Mouse (Mus musculus) liver, embryonic 14.5 days (tissue): ENCODE results near the gene Zcchc4. TPM values are rescaled to one million over a fixed set of nuclear protein-coding genes. Genes with fewer than 3 reads are reported as not detected.

Experiments
- ATAC-seq: fragments of 200-750 bp; cut with Nextera tagmentation; 2 replicates; pipeline ENCODE4 v1.8.0; 2017; ENCODE audit warnings: moderate number of reproducible peaks, mild to moderate bottlenecking, moderate library complexity; ENCODE audit not compliant: insufficient read depth
- DNase-seq, 3 experiments: peaks; one replicate each; pipeline ENCODE4 v3.0.0-alpha.2; 2012 to 2013; ENCODE audit warnings: low read depth in 3 of 3, low spot score in 3 of 3
- H3K27ac ChIP-seq: fragments of 300-500 bp; sonication (generic); 2 replicates; pipeline ENCODE4 v1.5.1; 2014; ENCODE audit warnings: moderate library complexity, mild to moderate bottlenecking, control low read depth, inconsistent platforms
- H3K27me3 ChIP-seq: fragments of 300-500 bp; sonication (generic); 2 replicates; pipeline ENCODE4 v1.6.1; 2014; ENCODE audit warnings: mild to moderate bottlenecking, low read length, moderate library complexity; ENCODE audit not compliant: control insufficient read depth, insufficient read depth
- H3K36me3 ChIP-seq: fragments of 300-500 bp; sonication (generic); replicated peaks from 2 replicates; pipeline ENCODE4 v1.6.1; 2014; ENCODE audit warnings: low read depth; ENCODE audit not compliant: control insufficient read depth, insufficient read depth
- H3K4me1 ChIP-seq, 2 experiments: fragments of 200-500 bp in 1 of 2; fragments of 300-500 bp in 1 of 2; sonication (generic) in 1 of 2; replicated peaks; 2 replicates each; pipeline ENCODE4 v1.6.1; 2012 to 2014; ENCODE audit warnings: antibody characterized with exemption in 1 of 2, inconsistent platforms in 1 of 2, low read length in 1 of 2; ENCODE audit not compliant: control insufficient read depth in 2 of 2, insufficient read depth in 2 of 2
- H3K4me2 ChIP-seq: fragments of 300-500 bp; sonication (generic); 2 replicates; pipeline ENCODE4 v1.6.1; 2014; ENCODE audit warnings: low read depth, mild to moderate bottlenecking, control low read depth, moderate library complexity
- H3K4me3 ChIP-seq, 2 experiments: fragments of 200-500 bp in 1 of 2; fragments of 300-500 bp in 1 of 2; sonication (generic) in 1 of 2; 2 replicates each; pipeline ENCODE4 v1.5.1; 2012 to 2014; ENCODE audit warnings: low read depth in 2 of 2, low read length in 2 of 2, mild to moderate bottlenecking in 2 of 2, control low read depth in 1 of 2, inconsistent platforms in 1 of 2, moderate library complexity in 1 of 2; ENCODE audit not compliant: insufficient read depth in 1 of 2
- H3K9ac ChIP-seq: fragments of 300-500 bp; sonication (generic); replicated peaks from 2 replicates; pipeline ENCODE4 v1.6.1; 2014; ENCODE audit warnings: mild to moderate bottlenecking, control low read depth, moderate library complexity
- H3K9me3 ChIP-seq: fragments of 300-500 bp; sonication (generic); 2 replicates; pipeline ENCODE4 v1.6.1; 2016; ENCODE audit warnings: low read length, mixed read lengths; ENCODE audit not compliant: control insufficient read depth
- CTCF ChIP-seq: IDR thresholded peaks from 2 replicates; pipeline ENCODE4 v1.5.1; 2016; ENCODE audit warnings: antibody characterized with exemption, low read depth, control low read depth
- EP300 ChIP-seq: IDR thresholded peaks from 2 replicates; pipeline ENCODE4 v1.6.1; 2016; ENCODE audit warnings: antibody characterized with exemption, low read depth
- WGBS: fragments of 180-500 bp; shearing (Covaris S2); extraction: QIAGEN DNeasy Blood & Tissue Kit; methylation state at CpG from one replicate; pipeline ENCODE4 v1.1.7; 2014; ENCODE audit not compliant: insufficient replicate concordance; 5-methylcytosine and 5-hydroxymethylcytosine counted together
- polyA plus RNA-seq, 2 experiments: library from polyadenylated mRNA; depleted of rRNA in 1 of 2; stranded (reverse) in 1 of 2; unstranded in 1 of 2; fragments of >200 nt; fragmentation: Nextera tagmentation in 1 of 2; extraction: Ambion mirVana in 1 of 2; gene quantifications; 2 replicates each; pipeline versions ENCODE4 v1.2.1 to v1.2.3; 2012 to 2014

Zcchc4 gene
- polyA plus RNA-seq, 2 experiments = 5.8 to 5.9 TPM

DNA sequence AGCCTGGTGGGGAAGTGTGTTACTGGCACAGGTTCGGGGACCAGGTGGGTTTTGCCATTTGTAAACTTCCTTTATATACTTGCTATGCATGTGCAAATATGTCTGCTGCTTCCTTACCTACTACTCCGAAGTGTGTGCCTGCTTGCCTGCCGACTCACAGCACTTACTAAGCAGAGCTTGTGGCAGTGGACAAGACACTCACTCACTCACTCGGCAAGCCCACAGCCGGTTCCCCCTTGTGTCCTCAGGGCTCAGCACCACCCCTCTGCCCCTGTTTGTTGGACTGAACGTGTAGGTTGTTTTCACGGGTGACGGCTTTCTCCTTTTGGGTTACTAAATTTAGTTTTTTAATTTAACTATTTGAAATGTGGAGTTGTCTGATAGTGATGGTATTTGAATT, 31.1 kb downstream of the Zcchc4 start:
- peaks cover 2% of the 10 kb centered on the region for H3K36me3 ChIP-seq

DNA sequence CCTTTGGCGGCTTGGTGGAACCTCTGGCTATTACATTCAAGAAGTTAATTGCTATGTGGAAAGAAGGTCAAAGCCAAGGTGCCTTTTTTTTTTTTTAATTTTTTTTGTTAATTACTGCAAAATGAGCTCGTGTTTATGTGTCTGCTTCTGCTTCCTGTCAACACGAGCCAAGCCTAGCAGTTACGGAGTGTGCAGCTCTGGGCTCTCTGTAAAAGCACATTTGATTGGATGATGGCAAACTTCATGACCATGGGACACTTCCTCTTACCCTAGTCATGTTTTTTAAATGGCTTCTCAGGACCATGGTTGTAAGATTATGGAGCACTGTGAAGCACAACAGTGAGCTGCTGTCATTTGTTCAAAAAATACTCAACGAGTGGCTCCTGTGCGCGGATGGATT, 31.8 kb downstream of the Zcchc4 start:
- ATAC-seq (no peak), DNase-seq (no peak)
- 75% methylated on average over 7 of the region's 7 CpGs for WGBS
- Histone ChIP-seq H3K9me3 (no peaks in the 10 kb centered on the region), H3K27me3 (no peaks in the 10 kb centered on the region), H3K4me3 (no peak overlapping the region), H3K4me1 (no peaks in the 10 kb centered on the region), H3K9ac (no peak overlapping the region), H3K27ac (no peak overlapping the region), H3K36me3 (peaks cover 2% of the 10 kb centered on the region), H3K4me2 (no peak overlapping the region)
- no peak for TF ChIP-seq EP300
- no peak for TF ChIP-seq CTCF

More for the DNA sequence above, 31.1 kb downstream of the Zcchc4 start:
- 75% methylated on average over 8 of the region's 8 CpGs for WGBS
- Histone ChIP-seq H3K4me1 (no peaks in the 10 kb centered on the region), H3K4me3 (no peak overlapping the region), H3K27me3 (no peaks in the 10 kb centered on the region), H3K9me3 (no peaks in the 10 kb centered on the region), H3K27ac (no peak overlapping the region), H3K9ac (no peak overlapping the region), H3K4me2 (no peak overlapping the region)
- DNase-seq (no peak), ATAC-seq (no peak)
- TF ChIP-seq CTCF (no peak), EP300 (no peak)

DNA sequence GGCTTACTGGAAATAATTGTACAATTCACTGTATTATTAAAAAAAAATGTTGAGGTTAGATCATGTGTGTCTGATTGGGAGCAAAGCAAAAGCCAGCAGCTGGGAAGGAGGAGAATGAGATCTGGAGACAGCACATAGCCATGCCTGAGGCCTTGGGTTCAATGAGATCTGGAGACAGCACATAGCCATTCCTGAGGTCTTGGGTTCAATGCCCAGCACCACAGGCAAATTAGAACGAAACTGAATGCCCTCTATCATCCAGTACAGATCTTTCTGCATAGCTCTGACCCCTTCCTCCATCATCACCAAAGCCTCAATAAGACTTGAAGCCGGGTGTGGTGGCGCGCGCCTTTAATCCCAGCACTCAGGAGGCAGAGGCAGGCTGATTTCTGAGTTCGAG, 35.2 kb downstream of the Zcchc4 start:
- WGBS = 76% methylated on average over 6 of the region's 6 CpGs
- Histone ChIP-seq H3K4me3 (no peak overlapping the region), H3K4me1 (no peaks in the 10 kb centered on the region), H3K36me3 (peaks cover 2% of the 10 kb centered on the region; the same call in 1 of the 2 replicates), H3K27me3 (no peaks in the 10 kb centered on the region), H3K27ac (no peak overlapping the region), H3K9ac (no peak overlapping the region), H3K4me2 (no peak overlapping the region), H3K9me3 (no peaks in the 10 kb centered on the region)
- ATAC-seq = no peak
- TF ChIP-seq CTCF (no peak), EP300 (no peak)
- no peak for DNase-seq

DNA sequence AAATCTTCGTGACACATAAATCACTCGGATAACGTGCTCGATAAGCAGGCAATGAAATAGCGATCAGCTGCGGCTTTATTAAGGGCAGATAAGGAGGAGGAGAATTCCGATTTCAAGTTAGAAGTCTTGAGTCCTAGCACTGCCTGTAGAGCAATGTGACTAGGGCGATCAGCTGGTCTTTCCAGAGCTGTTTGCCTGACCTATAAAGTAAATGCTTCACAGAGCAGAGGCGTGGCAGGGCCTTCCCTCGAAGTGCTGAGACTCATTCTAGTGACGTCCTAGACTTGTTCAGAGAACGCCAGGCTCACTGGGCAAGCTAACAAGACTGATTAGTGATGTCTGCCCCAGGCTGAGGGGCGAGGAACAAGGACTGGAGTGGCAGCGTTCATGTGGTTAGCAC, 35.8 kb downstream of the Zcchc4 start:
- no peaks in the 10 kb centered on the region for H3K9me3 ChIP-seq
- H3K4me1 ChIP-seq = no peaks in the 10 kb centered on the region
- no peak overlapping the region for H3K4me3 ChIP-seq
- no peak for ATAC-seq
- H3K9ac ChIP-seq = no peak overlapping the region
- WGBS = 82% methylated on average over 14 of the region's 14 CpGs
- no peaks in the 10 kb centered on the region for H3K27me3 ChIP-seq
- no peak overlapping the region for H3K4me2 ChIP-seq
- H3K27ac ChIP-seq = no peak overlapping the region
- DNase-seq = no peak
- TF ChIP-seq CTCF (no peak), EP300 (no peak)
- H3K36me3 ChIP-seq = peaks cover 2% of the 10 kb centered on the region; the same call in 1 of the 2 replicates

DNA sequence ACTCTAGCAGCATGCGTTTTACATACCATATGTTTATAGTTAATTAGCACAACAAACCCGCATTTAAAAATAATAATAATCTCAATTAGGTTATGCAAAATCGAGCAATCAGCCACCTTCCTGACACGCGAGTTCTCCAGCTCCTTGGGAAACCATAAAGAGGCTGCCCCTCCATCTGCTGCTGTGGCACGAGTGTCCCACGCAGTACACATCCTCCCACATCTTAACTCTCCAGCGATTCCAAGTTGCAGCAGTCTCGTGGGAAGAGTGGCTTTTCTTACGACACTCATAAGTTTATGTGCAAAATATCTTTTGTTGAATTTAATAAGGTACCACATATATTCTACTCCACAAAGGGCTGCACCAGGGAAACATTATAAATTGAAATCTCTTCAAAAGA, 37.2 kb downstream of the Zcchc4 start:
- TF ChIP-seq EP300 (no peak), CTCF (no peak)
- no peak for DNase-seq
- no peak for ATAC-seq
- H3K4me3 ChIP-seq = no peak overlapping the region
- no peak overlapping the region for H3K27ac ChIP-seq
- H3K9me3 ChIP-seq = no peaks in the 10 kb centered on the region
- no peak overlapping the region for H3K4me2 ChIP-seq
- H3K9ac ChIP-seq = no peak overlapping the region
- H3K4me1 ChIP-seq = no peaks in the 10 kb centered on the region
- 86% methylated on average over 10 of the region's 10 CpGs for WGBS
- H3K27me3 ChIP-seq = no peaks in the 10 kb centered on the region
- H3K36me3 ChIP-seq = peaks cover under 1% of the 10 kb centered on the region; the same call in 1 of the 2 replicates
